Mouse (Mus musculus): ENCODE data around the gene Reep3.

The Reep3 gene

GRCm38 (mm10) chr10:67049621-67050020 lies 47.1 kb downstream of the Reep3 start:
- DNase-seq = no peak

DNA sequence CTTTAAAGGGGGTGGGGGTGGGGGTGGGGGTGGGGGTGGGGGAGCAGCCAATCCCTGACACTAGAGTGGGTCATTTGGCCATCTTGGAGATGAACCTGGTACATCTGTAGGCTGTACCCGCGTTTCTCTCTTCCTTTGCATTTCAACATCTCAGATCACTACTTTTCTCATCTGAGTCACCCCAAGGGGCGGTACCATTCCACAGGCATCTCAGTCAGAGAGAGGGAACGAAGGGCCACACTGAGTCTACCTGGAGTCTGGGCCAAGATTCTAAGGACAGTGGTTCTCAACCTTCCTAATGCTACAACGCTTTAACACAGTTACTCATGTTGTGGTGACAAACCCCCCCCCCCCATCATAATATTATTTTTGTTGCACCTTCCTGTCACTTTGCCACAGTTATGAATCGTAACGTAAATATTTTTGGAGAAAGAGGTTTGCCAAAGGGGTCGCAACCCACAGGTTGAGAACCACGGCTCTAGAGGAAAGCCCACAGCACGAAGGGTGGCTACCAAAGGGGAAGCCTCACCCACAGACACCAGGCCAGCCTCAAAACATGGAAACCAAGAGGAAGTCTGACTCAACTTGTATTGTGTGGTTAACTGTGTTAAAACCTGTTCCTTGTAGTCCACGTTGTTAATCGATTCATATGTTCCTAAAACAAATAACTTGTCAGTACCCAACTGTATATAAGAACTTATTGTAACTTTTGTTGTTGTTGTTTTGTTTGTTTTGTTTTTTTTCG lies 47.7 kb downstream of the Reep3 start:
- no peak for DNase-seq

DNA sequence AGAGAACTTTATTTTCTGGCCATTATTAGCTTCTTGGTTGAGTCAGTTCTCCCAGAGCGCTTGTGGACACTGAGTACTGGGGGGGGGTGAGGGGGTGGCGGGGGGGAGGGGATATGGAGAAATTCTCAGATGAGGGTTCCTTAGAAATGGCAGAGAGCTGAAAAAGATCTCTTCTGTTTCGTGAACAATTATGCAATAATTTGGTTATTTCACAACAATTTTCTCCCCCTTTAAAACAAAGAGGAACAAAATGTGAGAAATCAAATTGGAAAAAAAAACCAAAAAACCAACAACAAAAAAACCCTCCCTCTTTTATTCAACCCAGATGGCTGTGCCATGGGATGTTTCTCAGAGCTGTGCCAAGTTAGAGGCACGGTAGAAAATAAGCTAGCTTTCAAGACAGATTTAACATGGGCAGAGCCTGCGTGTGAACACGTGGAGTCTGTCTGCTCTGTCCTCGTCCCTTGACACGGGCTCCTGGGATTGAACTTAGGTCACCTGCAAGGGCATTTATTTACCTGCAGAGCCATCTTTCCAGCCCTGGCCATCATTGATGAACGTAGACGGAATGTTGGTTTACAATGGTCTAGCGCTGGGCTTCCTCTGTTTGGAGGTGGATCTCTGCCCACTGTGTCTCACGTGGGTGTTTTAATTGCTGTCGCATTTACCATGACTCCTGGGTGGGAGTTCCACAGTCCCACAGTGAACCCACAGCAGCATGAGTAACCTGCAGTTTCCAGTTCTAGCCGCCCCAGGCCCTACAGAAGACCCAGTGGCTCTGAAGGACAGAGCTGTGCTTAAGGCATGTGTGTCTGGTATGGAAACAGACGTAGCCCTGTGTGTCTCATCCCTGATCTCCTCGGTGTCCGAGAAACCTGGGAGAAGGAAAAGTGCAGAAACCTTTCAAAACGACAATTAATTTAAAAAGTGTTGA lies 48.8 kb downstream of the Reep3 start:
- no peak for DNase-seq

- no peak for DNase-seq
These were observed 51.4 kb downstream of the Reep3 start for GRCm38 (mm10) chr10:67045192-67045899.

- no peak for DNase-seq
These were observed 52.4 kb downstream of the Reep3 start for GRCm38 (mm10) chr10:67044346-67044745.

- no peak for DNase-seq
These were observed 53.5 kb downstream of the Reep3 start for GRCm38 (mm10) chr10:67043236-67043635.

DNA sequence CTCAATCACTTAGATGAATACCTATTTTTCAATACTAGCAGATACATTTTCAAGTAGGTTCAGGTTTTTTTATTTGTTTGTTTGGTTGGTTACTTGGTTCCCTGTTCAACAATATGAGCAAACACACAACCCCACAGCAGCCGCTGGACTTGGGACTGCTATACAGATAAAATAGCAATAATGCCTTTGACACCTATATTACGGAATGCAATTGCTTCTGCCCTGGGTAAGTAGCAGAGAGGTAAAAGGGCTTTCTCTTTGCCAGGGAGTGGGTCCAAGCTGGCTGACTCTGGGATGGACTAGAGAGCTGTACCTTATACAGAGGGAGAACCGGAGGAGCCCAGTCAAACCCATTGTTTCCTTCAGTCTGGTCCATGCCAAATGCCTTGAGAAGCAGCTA lies 56.3 kb downstream of the Reep3 start:
- no peak for DNase-seq

DNA sequence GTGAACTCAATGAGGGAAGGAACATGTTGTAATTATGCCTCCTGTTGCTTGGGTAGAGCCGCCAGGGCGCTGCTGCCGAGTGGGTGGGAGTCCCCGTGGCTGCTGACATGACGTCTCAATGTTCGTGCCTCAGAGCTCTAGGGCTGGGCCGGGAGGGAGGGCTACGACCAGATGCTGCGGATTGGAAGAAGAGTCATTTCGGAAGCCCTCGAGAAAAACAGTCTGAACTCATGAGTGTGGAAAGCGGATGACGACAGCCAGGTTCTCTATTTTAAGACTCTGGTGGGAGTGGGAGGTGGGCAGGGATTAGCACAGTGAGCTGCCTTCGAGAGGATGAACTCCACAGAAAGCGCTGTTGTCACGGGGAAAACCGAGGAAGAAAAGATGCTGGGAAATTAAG lies 57.7 kb downstream of the Reep3 start:
- DNase-seq = no peak

GRCm38 (mm10) chr10:67036542-67036941 lies 60.2 kb downstream of the Reep3 start:
- no peak for DNase-seq

DNA sequence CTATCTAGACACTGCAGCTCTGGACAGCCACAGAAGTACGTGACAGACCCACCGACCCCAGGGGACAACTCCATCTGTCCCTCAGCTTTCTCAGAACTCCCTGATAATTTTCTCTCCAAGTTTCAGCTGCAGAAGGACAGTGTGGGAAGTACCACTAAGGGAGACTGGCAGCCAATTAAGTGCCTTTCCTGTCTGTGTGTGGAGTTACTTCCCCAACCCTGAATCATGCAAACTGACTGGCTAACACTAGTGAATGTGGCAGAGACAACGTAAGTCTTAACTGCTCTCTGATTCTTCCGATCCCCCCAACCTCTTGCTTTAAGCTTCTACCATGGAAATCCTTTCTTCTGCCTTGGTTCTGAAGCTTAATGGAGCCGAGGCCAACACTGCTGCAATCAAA lies 60.6 kb downstream of the Reep3 start:
- DNase-seq = no peak

GRCm38 (mm10) chr10:67031186-67031585 lies 65.6 kb downstream of the Reep3 start:
- no peak for DNase-seq

DNA sequence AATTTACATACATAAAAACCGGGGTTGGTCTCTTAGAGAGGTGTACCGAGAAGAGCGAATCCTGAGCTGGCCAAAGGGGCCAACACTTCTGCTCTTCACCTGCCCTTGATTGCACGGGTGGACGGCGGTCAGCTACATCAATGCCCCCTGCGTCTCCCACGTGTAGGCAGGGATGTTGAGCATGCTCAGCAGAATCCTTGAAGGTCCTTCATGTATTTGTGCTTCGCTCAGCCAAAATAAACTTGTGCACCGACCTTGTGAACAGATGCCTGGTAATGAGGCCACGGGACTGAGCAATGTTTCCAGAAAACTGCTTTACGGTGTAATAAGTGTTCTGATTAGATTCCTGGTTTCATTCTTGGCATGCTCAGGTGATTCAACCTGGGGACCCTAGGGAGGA lies 67.4 kb downstream of the Reep3 start:
- no peak for DNase-seq

DNA sequence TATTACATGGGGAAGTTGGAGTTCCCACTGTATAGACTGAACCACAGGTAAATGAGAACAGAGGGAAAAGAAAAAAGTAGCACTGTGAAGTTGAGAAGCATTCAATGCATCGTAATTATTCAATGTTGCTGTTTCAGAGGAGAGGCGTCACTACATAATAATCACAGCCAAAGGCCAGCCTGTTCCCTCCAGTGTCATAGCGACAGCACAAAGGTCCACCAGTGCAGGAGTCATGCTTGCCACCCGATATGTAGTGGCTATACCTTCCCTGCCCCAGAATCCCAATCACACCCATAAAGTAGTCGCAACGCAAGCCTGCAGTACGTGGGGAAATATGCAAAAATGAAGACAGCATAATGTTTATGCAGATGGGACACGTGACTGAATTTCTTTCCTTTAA lies 70.4 kb downstream of the Reep3 start:
- DNase-seq = no peak

GRCm38 (mm10) chr10:67025573-67026236 lies 71.0 kb downstream of the Reep3 start:
- DNase-seq = peak; percentile 83

DNA sequence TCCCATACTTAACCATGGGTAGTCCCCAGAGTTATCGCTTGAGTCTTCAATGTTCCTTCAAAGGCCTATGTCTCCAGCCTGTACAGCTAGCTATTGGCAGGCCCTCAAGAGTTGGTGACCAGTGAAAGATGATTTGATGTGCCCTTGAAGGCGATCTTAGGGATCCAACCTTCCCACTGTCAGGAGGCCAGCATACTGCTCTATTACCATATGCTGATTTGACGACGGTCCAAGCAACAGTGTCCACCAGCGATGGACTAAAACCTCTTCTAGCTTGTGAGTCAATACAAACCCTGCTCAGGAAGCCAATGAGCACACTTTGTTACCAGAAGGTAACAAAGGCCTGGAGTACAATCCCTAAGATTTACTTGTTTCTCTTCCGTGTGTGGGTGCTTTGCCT lies 72.4 kb downstream of the Reep3 start:
- DNase-seq = peak; percentile 84

DNA sequence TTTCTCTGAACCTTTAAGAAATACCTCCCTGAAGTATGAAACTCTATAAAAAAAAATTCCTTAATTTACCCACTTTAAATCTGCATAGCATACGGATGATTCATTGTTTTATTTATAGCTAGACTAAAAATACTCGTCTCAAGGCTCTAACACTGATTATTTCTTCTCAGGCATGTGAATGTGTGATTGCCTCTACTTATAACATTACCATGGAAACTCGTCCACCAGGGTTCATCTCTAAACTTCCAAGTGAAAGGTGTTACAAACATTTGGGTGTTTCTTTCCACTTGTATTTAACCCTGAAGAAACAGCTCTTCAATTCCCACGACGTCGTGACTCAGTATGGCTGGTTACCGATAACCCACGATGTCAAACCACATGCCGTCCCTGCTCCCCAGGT lies 73.7 kb downstream of the Reep3 start:
- no peak for DNase-seq

- no peak for DNase-seq
These were observed 75.3 kb downstream of the Reep3 start for GRCm38 (mm10) chr10:67021494-67021893.

DNA sequence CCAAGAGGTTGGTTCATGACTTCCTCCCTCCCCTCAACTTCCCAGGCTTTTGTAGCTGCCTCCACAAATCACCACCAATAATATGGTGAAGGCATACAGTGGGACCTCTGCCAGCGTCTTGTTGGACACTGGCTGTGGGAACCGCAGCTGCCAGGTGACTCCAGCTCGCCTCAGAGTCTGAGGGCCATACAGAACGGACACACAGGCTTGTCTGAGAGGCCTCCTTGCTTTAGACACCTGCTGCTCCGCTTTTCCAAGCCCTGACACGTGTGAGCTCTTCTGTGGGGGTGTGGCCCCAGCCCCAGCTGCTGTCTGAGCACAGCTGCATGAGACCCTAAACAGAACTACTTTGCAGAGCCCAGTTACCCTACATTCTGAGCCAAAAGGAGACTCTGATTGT lies 77.9 kb downstream of the Reep3 start:
- DNase-seq = no peak

- DNase-seq = no peak
These were observed 78.9 kb downstream of the Reep3 start for GRCm38 (mm10) chr10:67017891-67018290.

- no peak for DNase-seq
These were observed 79.4 kb downstream of the Reep3 start for GRCm38 (mm10) chr10:67017315-67017714.

DNA sequence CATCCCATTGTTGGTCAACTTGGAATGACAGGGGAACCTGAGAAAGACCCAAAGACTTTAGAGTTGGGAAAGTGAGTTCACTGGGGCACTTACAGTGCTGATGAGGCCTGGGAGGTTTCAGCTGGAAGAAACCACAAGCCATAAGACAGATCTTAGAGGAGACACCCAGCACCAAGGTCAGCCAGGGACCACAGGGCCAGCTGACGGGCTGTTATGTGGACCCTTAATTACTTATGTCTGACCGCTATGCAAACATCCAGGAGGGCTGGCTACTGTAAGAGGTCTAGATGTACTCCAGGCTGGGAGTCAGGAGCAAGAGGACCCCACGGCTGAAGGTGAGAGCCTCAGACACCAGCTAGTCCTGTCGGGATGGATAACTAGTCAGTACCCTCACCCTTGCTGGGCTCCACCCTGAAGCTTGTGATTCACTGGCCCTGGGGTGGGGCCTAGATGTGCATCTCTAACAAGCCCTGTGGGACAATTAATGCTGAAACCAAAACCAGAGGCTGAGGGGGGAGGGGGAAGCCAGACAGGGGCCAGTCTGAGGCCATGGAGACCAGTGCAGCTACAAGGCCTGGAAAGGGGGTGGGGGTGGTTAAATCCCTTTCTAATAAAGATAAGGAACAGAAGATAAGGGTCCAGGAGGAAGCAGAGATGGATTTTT lies 80.0 kb downstream of the Reep3 start:
- DNase-seq = no peak

GRCm38 (mm10) chr10:67014746-67015145 lies 82.0 kb downstream of the Reep3 start:
- no peak for DNase-seq
